Mouse (Mus musculus) lung, postnatal 0 days (tissue): ENCODE results near the gene Kirrel2. TPM values are rescaled to one million over a fixed set of nuclear protein-coding genes. Genes with fewer than 3 reads are reported as not detected.

ENCODE experiments used
- ATAC-seq: fragments of 200-750 bp; cut with Nextera tagmentation; 2 replicates; pipeline ENCODE4 v1.8.0; 2017; ENCODE audit warnings: moderate library complexity
- DNase-seq: peaks from one replicate; pipeline ENCODE4 v3.0.0-alpha.2; 2016; ENCODE audit warnings: low spot score
- H3K27ac ChIP-seq: fragments of 300-500 bp; sonication (generic); 2 replicates; pipeline ENCODE4 v1.5.1; 2014; ENCODE audit warnings: antibody characterized with exemption, mild to moderate bottlenecking, low read length, mixed read lengths
- H3K27me3 ChIP-seq: fragments of 300-500 bp; sonication (generic); replicated peaks from 2 replicates; pipeline ENCODE4 v1.6.1; 2014; ENCODE audit warnings: low read length, mixed read lengths; ENCODE audit not compliant: insufficient read depth
- H3K36me3 ChIP-seq: fragments of 300-500 bp; sonication (generic); 2 replicates; pipeline ENCODE4 v1.6.1; 2014; ENCODE audit warnings: low read length, mixed read lengths; ENCODE audit not compliant: insufficient read depth
- H3K4me1 ChIP-seq: fragments of 300-500 bp; sonication (generic); 2 replicates; pipeline ENCODE4 v1.6.1; 2014; ENCODE audit warnings: antibody characterized with exemption, low read depth, low read length, mixed read lengths; ENCODE audit not compliant: insufficient read depth
- H3K4me2 ChIP-seq: fragments of 300-500 bp; sonication (generic); replicated peaks from 2 replicates; pipeline ENCODE4 v1.6.1; 2014; ENCODE audit warnings: low read depth, mild to moderate bottlenecking, low read length, moderate library complexity, mixed read lengths
- H3K4me3 ChIP-seq: fragments of 300-500 bp; sonication (generic); 2 replicates; pipeline ENCODE4 v1.5.1; 2014; ENCODE audit warnings: low read depth, low read length
- H3K9ac ChIP-seq: fragments of 300-500 bp; sonication (generic); replicated peaks from 2 replicates; pipeline ENCODE4 v1.6.1; 2014; ENCODE audit warnings: low read depth, mild to moderate bottlenecking
- H3K9me3 ChIP-seq: fragments of 300-500 bp; sonication (generic); 2 replicates; pipeline ENCODE4 v1.6.1; 2016; ENCODE audit warnings: low read length, mixed read lengths
- CTCF ChIP-seq: IDR thresholded peaks from 2 replicates; pipeline ENCODE4 v1.5.1; 2016; ENCODE audit warnings: antibody characterized with exemption, mild to moderate bottlenecking
- EP300 ChIP-seq: IDR thresholded peaks from 2 replicates; pipeline ENCODE4 v1.6.1; 2016; ENCODE audit warnings: antibody characterized with exemption, mild to moderate bottlenecking, control low read depth
- WGBS: fragments of 180-500 bp; shearing (Covaris S2); extraction: QIAGEN DNeasy Blood & Tissue Kit; methylation state at CpG from one replicate; pipeline ENCODE4 v1.1.7; 2014; 5-methylcytosine and 5-hydroxymethylcytosine counted together
- polyA plus RNA-seq: library from polyadenylated mRNA; unstranded; fragments of >200 nt; fragmentation: Nextera tagmentation; extraction: Ambion mirVana; gene quantifications from 2 replicates; pipeline ENCODE4 v1.2.1, GENCODE M21; 2015

The Kirrel2 gene
- polyA plus RNA-seq, 1 experiment from 2014 or later: not detected

DNA sequence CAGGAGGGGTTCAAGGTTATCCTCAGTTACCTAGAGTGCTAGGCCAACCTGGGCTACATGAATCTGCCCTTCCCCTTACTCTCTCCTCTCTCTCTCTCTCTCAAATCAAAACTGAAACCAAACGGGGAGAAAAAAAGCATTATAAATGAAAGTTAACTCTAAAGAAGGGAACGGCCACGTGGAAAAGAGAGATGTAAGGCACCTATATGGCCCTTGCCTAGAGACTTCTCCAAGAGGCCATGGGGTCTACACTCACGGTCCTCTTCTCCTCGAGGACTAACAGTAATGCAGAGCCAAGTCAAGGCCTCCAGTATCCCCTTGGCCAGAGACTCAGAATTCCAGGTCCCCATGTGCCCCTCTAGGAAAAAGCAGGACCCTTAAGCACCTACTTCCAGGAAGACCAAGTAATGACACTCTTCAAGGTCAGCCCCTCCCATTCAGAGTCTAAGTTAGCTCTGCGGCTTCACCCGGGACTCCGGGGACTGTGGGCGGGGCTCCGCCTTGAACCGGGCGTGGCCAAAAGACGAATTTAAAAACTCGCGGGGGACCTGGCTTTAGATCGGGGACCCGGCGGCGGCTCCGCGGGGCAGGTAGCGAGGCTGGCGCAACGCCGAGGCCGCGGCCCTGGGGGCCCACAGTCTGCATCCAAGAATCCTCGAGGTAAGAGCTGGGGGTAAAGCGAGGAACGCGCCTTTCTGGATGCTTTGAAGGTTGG lies 36.2 kb downstream of the Kirrel2 start, which contains the start of gene Nfkbid:
Gene Nfkbid (plus strand): TSS at position 558 of the 715 bp plus-strand sequence.
- peak within 1 kb of the TSS; percentile 38 for H3K4me3 ChIP-seq
- peak within 1 kb of the TSS; percentile 26 for H3K9ac ChIP-seq
- H3K9me3 ChIP-seq: no peaks in the 10 kb centered on the region
- H3K27ac ChIP-seq: peak within 1 kb of the TSS; percentile 58
- no peaks in the 10 kb centered on the region for H3K27me3 ChIP-seq
- H3K36me3 ChIP-seq: no peaks in the 10 kb centered on the region
- no peaks in the 10 kb centered on the region for H3K4me1 ChIP-seq
- 7% methylated on average over 31 of the region's 31 CpGs for WGBS
- ATAC-seq: peak; percentile 55
- peak within 1 kb of the TSS; percentile 83 for H3K4me2 ChIP-seq
- DNase-seq: peak; percentile 73
- TF ChIP-seq EP300: no peak
- no peak for TF ChIP-seq CTCF

DNA sequence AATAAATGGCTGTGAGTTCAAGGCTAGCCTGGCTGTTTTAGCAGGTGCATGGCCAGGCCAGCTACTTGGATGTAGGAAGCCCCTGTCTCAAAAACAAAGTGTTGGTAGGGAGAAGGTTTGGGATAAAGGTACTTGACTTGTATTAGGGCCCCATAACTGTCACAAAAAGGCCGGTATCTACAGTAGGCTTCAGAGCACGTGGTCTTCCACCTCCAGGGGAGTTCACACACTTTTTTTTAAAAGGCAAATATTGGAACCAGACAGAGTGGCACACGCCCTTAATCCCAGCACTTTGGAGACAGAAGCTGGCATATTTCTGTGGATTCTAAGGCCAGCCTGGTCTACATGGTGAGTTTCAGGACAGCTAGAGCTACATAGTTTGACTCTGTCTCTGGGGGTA lies 36.8 kb downstream of the Kirrel2 start:
- ATAC-seq: no peak
- H3K9me3 ChIP-seq: no peaks in the 10 kb centered on the region
- H3K36me3 ChIP-seq: no peaks in the 10 kb centered on the region
- no peak overlapping the region for H3K27ac ChIP-seq
- no peak overlapping the region for H3K4me2 ChIP-seq
- 75% methylated on average over 3 of the region's 3 CpGs for WGBS
- TF ChIP-seq CTCF (no peak), EP300 (no peak)
- H3K9ac ChIP-seq: no peak overlapping the region
- no peaks in the 10 kb centered on the region for H3K27me3 ChIP-seq
- no peaks in the 10 kb centered on the region for H3K4me1 ChIP-seq
- DNase-seq: no peak
- no peak overlapping the region for H3K4me3 ChIP-seq

GRCm38 (mm10) chr7:30419561-30420499 lies 37.7 kb downstream of the Kirrel2 start, which contains the start of gene Hcst:
TSS of gene Hcst (minus strand) at chr7:30419854.
- DNase-seq (peak; percentile 37), ATAC-seq (peak; percentile 24; the same call in 1 of the 2 replicates)
- Histone ChIP-seq H3K4me2 (0 out of 2 replicates have a peak within 1 kb of the TSS, but pooled peaks have one; percentile 5), H3K36me3 (no peaks in the 10 kb centered on the region), H3K27me3 (no peaks in the 10 kb centered on the region), H3K27ac (peak within 1 kb of the TSS; percentile 40; the same call in 1 of the 2 replicates), H3K9me3 (no peaks in the 10 kb centered on the region), H3K9ac (no peak within 1 kb of the TSS), H3K4me1 (no peaks in the 10 kb centered on the region), H3K4me3 (no peak within 1 kb of the TSS)
- 44% methylated on average over 10 of the region's 10 CpGs for whole genome bisulfite sequencing
- TF ChIP-seq CTCF: no peak
- no peak for TF ChIP-seq EP300

- H3K4me2 ChIP-seq: no peak overlapping the region
- no peak overlapping the region for H3K9ac ChIP-seq
- no peak for ATAC-seq
- H3K9me3 ChIP-seq: no peaks in the 10 kb centered on the region
- H3K4me3 ChIP-seq: no peak overlapping the region
- H3K4me1 ChIP-seq: no peaks in the 10 kb centered on the region
- TF ChIP-seq EP300 (no peak), CTCF (no peak)
- DNase-seq: no peak
- no peak overlapping the region for H3K27ac ChIP-seq
- H3K27me3 ChIP-seq: no peaks in the 10 kb centered on the region
- 62% methylated on average over 9 of the region's 9 CpGs for WGBS
- no peaks in the 10 kb centered on the region for H3K36me3 ChIP-seq
Measured at GRCm38 (mm10) chr7:30417856-30418255, 39.6 kb downstream of the Kirrel2 start.

GRCm38 (mm10) chr7:30413596-30413995 lies 43.9 kb downstream of the Kirrel2 start, which contains the start of gene Tyrobp:
TSS of gene Tyrobp (plus strand) at chr7:30413760.
- TF ChIP-seq EP300: no peak
- no peak for TF ChIP-seq CTCF
- H3K27ac ChIP-seq: peak within 1 kb of the TSS; percentile 22; the same call in 1 of the 2 replicates
- no peak within 1 kb of the TSS for H3K9ac ChIP-seq
- H3K4me1 ChIP-seq: no peaks in the 10 kb centered on the region
- WGBS: 49% methylated on average over 5 of the region's 5 CpGs
- DNase-seq (peak; percentile 29), ATAC-seq (peak; percentile 49; the same call in 1 of the 2 replicates)
- no peak within 1 kb of the TSS for H3K4me2 ChIP-seq
- H3K9me3 ChIP-seq: no peaks in the 10 kb centered on the region
- no peak within 1 kb of the TSS for H3K4me3 ChIP-seq
- no peaks in the 10 kb centered on the region for H3K36me3 ChIP-seq
- no peaks in the 10 kb centered on the region for H3K27me3 ChIP-seq

DNA sequence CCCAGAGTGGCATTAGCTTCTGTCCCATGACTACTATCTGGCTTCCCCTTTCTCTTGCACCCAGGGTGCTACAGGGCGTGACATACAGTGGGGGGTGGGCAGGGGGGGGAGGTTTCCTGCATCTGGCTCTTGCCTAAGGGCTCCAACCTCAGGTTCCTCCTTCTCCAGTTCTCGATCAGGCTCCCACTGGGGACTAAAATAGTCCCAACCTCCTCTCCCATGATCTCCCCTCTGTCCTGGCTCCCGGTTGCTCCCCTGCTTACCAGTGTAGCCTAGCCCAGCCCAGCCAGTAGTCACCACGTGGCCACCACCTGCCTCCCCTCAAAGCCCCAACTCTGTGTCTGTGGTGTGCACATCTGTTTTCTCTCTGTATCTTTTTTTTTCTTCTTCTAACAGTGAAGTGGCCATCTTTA lies 44.7 kb downstream of the Kirrel2 start:
- 58% methylated on average over 4 of the region's 4 CpGs for WGBS
- DNase-seq (peak; percentile 48), ATAC-seq (peak; percentile 40)
- no peaks in the 10 kb centered on the region for H3K4me1 ChIP-seq
- H3K9ac ChIP-seq: no peak overlapping the region
- TF ChIP-seq CTCF: no peak
- TF ChIP-seq EP300: no peak
- H3K36me3 ChIP-seq: no peaks in the 10 kb centered on the region
- H3K27ac ChIP-seq: no peak overlapping the region
- H3K4me3 ChIP-seq: no peak overlapping the region
- H3K4me2 ChIP-seq: no peak overlapping the region
- no peaks in the 10 kb centered on the region for H3K27me3 ChIP-seq
- no peaks in the 10 kb centered on the region for H3K9me3 ChIP-seq
